In genomic region chr5:53146049-53146683, GRCm38 (mm10) we compare ENCODE assay signal across 21 mouse cellular contexts.
DNase-seq lines count a peak whose midpoint lies in the region; ATAC-seq lines count a peak whose summit lies in the region.
"Had no signal": no experiment of that assay in that cellular context is flagged by ENCODE, and none has a peak within 500 bp of the region (broad histone marks: within the 10 kb centered on the region; RNA-seq: fewer than 3 reads in every experiment).

No protein-coding gene starts in this region.

- H3K9ac ChIP-seq in kidney, embryonic 14.5 days (ENCODE audit: low read depth, low read length): no peak overlapping the region
- H3K9ac ChIP-seq: liver, embryonic 12.5 days; lung, embryonic 14.5 days; neural tube, embryonic 13.5 days had no signal

- ATAC-seq in kidney, embryonic 14.5 days (ENCODE audit: low FRiP score, low TSS enrichment): no peak
- ATAC-seq: inflammation-experienced regulatory T-cells, adult 6 months; liver, embryonic 12.5 days had no signal

- no peaks in the 10 kb centered on the region for H3K27me3 ChIP-seq in kidney, embryonic 14.5 days (ENCODE audit: control insufficient read depth, insufficient read depth, low read length)
- H3K27me3 ChIP-seq in midbrain, embryonic 10.5 days (ENCODE audit: low read depth, poor library complexity, severe bottlenecking): no peaks in the 10 kb centered on the region; the same call in 1 of the 2 replicates
- H3K27me3 ChIP-seq: liver, embryonic 12.5 days; neural tube, embryonic 13.5 days had no signal

- no peaks in the 10 kb centered on the region for H3K9me3 ChIP-seq in kidney, embryonic 14.5 days (ENCODE audit: control insufficient read depth, low read length)
- no peaks in the 10 kb centered on the region; the same call in 1 of the 2 replicates for H3K9me3 ChIP-seq in midbrain, embryonic 10.5 days (replicated peaks)
- H3K9me3 ChIP-seq: neural tube, embryonic 13.5 days had no signal

- H3K36me3 ChIP-seq in kidney, embryonic 14.5 days (ENCODE audit: control insufficient read depth, insufficient read depth, low read length): peaks cover 8% of the 10 kb centered on the region; the same call in 1 of the 2 replicates
- H3K36me3 ChIP-seq in midbrain, embryonic 10.5 days: no peaks in the 10 kb centered on the region
- H3K36me3 ChIP-seq: liver, embryonic 12.5 days; neural tube, embryonic 13.5 days had no signal

- 0 out of 2 replicates have a peak overlapping the region, but pooled peaks have one; percentile 37 for H3K27ac ChIP-seq in kidney, embryonic 14.5 days (ENCODE audit: low read depth, low read length)
- peak overlapping the region; percentile 55; the same call in 1 of the 2 replicates for H3K27ac ChIP-seq in midbrain, embryonic 10.5 days (replicated peaks)
- H3K27ac ChIP-seq: liver, embryonic 12.5 days; neural tube, embryonic 13.5 days had no signal

- peak; percentile 12 for DNase-seq in embryo, embryonic 10 days (ENCODE audit: low spot score)
- no peak for DNase-seq in embryo, embryonic 10.5 days (ENCODE audit: low spot score)
- DNase-seq in kidney, postnatal 36 days: no peak
- no peak for DNase-seq in midbrain, embryonic 10.5 days (ENCODE audit: low spot score)
- peak; percentile 33 for DNase-seq in retina, embryonic 14.5 days (ENCODE audit: low spot score)
- no peak for DNase-seq in thymus, postnatal 0 days (ENCODE audit: low spot score)
- no peak for DNase-seq in thymus, postnatal 10 days (ENCODE audit: low spot score in 2 of 2)
- DNase-seq: adrenal gland, postnatal 10 days; cerebellum, adult 8-10 months; gastrocnemius, postnatal 36 days; kidney, adult 9 months; lung, postnatal 4 days; right cerebral cortex, postnatal 4 days; thymus, postnatal 4 days had no signal

- WGBS in kidney, embryonic 14.5 days: 38% methylated on average over 10 of the region's 10 CpGs
- WGBS in midbrain, embryonic 10.5 days: 71% methylated on average over 10 of the region's 10 CpGs

- no peak overlapping the region for H3K4me3 ChIP-seq in kidney, embryonic 14.5 days (ENCODE audit: low read length)
- no peak overlapping the region for H3K4me3 ChIP-seq in midbrain, embryonic 10.5 days
- H3K4me3 ChIP-seq: erythroblast, embryonic 14.5 days; liver, embryonic 12.5 days; neural tube, embryonic 13.5 days had no signal

- H3K4me1 ChIP-seq in kidney, embryonic 14.5 days (ENCODE audit: control insufficient read depth, insufficient read depth, low read length): peaks cover 17% of the 10 kb centered on the region
- H3K4me1 ChIP-seq in midbrain, embryonic 10.5 days: peaks cover 24% of the 10 kb centered on the region
- H3K4me1 ChIP-seq: liver, embryonic 12.5 days had no signal

- H3K4me2 ChIP-seq in kidney, embryonic 14.5 days (replicated peaks; ENCODE audit: low read depth, low read length): no peak overlapping the region
- H3K4me2 ChIP-seq: heart, embryonic 11.5 days; liver, embryonic 12.5 days; lung, embryonic 14.5 days; neural tube, embryonic 13.5 days had no signal

Comparison
In these comparisons a context has a peak if more than half of its experiments do, and no peak if none do; other contexts are left out.
1. DNase-seq: peak in embryo, embryonic 10 days (single experiment) and retina, embryonic 14.5 days (single experiment); none in embryo, embryonic 10.5 days (single experiment), kidney, postnatal 36 days (0 of 2), midbrain, embryonic 10.5 days (single experiment), thymus, postnatal 0 days (single experiment) and thymus, postnatal 10 days (0 of 2).